Mouse (Mus musculus) forebrain, postnatal 0 days (tissue): ENCODE data around the gene Cdk5r1. TPM values are rescaled to one million over a fixed set of nuclear protein-coding genes. Genes with fewer than 3 reads are reported as not detected.

Experiments used
- ATAC-seq: fragments of 200-750 bp; cut with Nextera tagmentation; 2 replicates; pipeline ENCODE4 v1.8.0; 2017; ENCODE audit warnings: mild to moderate bottlenecking, moderate library complexity
- DNase-seq: peaks from one replicate; pipeline ENCODE4 v3.0.0-alpha.2; 2015
- H3K27ac ChIP-seq: fragments of 300-500 bp; sonication (generic); 2 replicates; pipeline ENCODE4 v1.5.1; 2014; ENCODE audit warnings: low read depth, mild to moderate bottlenecking, antibody characterized with exemption, low read length, moderate library complexity, mixed read lengths
- H3K27me3 ChIP-seq: fragments of 300-500 bp; sonication (generic); 2 replicates; pipeline ENCODE4 v1.6.1; 2014; ENCODE audit warnings: mild to moderate bottlenecking, low read length, mixed read lengths; ENCODE audit not compliant: insufficient read depth
- H3K36me3 ChIP-seq: fragments of 300-500 bp; sonication (generic); 2 replicates; pipeline ENCODE4 v1.6.1; 2014; ENCODE audit warnings: mild to moderate bottlenecking, moderate library complexity; ENCODE audit not compliant: insufficient read depth
- H3K4me1 ChIP-seq: fragments of 300-500 bp; sonication (generic); 2 replicates; pipeline ENCODE4 v1.6.1; 2014; ENCODE audit warnings: antibody characterized with exemption; ENCODE audit not compliant: insufficient read depth
- H3K4me2 ChIP-seq: fragments of 300-500 bp; sonication (generic); 2 replicates; pipeline ENCODE4 v1.6.1; 2014; ENCODE audit warnings: low read depth, mild to moderate bottlenecking, moderate library complexity
- H3K4me3 ChIP-seq: fragments of 300-500 bp; sonication (generic); 2 replicates; pipeline ENCODE4 v1.5.1; 2014; ENCODE audit warnings: low read depth, low read length, mixed read lengths
- H3K9ac ChIP-seq: fragments of 300-500 bp; sonication (generic); 2 replicates; pipeline ENCODE4 v1.6.1; 2014; ENCODE audit warnings: mild to moderate bottlenecking
- H3K9me3 ChIP-seq: fragments of 300-500 bp; sonication (generic); 2 replicates; pipeline ENCODE4 v1.6.1; 2016; ENCODE audit warnings: low read length
- CTCF ChIP-seq: sonication (generic); IDR thresholded peaks from 2 replicates; pipeline ENCODE4 v1.5.1; 2016; ENCODE audit warnings: antibody characterized with exemption, control low read depth, low read depth
- WGBS: fragments of 180-500 bp; shearing (Covaris S2); extraction: QIAGEN DNeasy Blood & Tissue Kit; methylation state at CpG from one replicate; pipeline ENCODE4 v1.1.7; 2014; 5-methylcytosine and 5-hydroxymethylcytosine counted together
- polyA plus RNA-seq: library from polyadenylated mRNA; unstranded; fragments of >200 nt; fragmentation: Nextera tagmentation; extraction: Ambion mirVana; gene quantifications from 2 replicates; pipeline ENCODE4 v1.2.1, GENCODE M21; 2015
- total RNA-seq: library from RNA; depleted of rRNA; stranded (reverse); fragments of >200 nt; gene quantifications from 2 replicates; pipeline ENCODE4 v1.2.3, GENCODE M21; 2014; rRNA removed

Cdk5r1 gene
- total and polyA plus RNA-seq, 2 experiments from 2014 or later: 117 to 416 TPM

- ATAC-seq (no peak), DNase-seq (no peak)
- no peak overlapping the region for H3K4me2 ChIP-seq
- H3K4me3 ChIP-seq: no peak overlapping the region
- H3K9ac ChIP-seq: no peak overlapping the region
- H3K36me3 ChIP-seq: no peaks in the 10 kb centered on the region
- WGBS: 73% methylated on average over 2 of the region's 2 CpGs
- no peak overlapping the region for H3K27ac ChIP-seq
- H3K27me3 ChIP-seq: no peaks in the 10 kb centered on the region
- no peak for TF ChIP-seq CTCF
- no peaks in the 10 kb centered on the region for H3K9me3 ChIP-seq
- H3K4me1 ChIP-seq: peaks cover 21% of the 10 kb centered on the region
These were observed 46.0 kb downstream of the Cdk5r1 start for GRCm38 (mm10) chr11:80522852-80523251.

- Histone ChIP-seq H3K27ac (no peak overlapping the region), H3K4me3 (no peak overlapping the region), H3K4me2 (no peak overlapping the region), H3K9me3 (no peaks in the 10 kb centered on the region), H3K36me3 (no peaks in the 10 kb centered on the region), H3K27me3 (no peaks in the 10 kb centered on the region), H3K4me1 (peaks cover 15% of the 10 kb centered on the region), H3K9ac (no peak overlapping the region)
- DNase-seq (no peak), ATAC-seq (no peak)
- no peak for TF ChIP-seq CTCF
- WGBS: 69% methylated on average over 4 of the region's 4 CpGs
These were observed 46.6 kb downstream of the Cdk5r1 start for GRCm38 (mm10) chr11:80523410-80523809.

DNA sequence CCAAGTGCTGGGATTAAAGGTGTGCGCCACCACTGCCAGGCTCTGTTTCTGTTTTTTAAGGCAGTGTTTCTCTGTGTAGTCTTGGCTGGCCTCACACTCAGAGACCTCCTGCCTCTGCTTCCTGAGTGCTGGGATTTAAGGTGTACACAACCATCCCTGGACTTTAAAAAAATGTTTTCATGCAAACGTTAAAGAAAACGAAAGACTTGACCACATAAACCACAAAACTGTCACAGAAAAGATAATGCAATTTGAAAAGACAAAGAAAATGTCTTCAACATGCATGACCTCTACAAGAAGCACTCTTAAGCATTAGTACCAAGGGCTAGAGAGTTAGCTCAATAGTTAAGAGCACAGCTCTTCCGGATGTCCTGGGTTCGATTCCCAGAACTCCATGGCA, 47.4 kb downstream of the Cdk5r1 start:
- WGBS: 86% methylated on average over 5 of the region's 5 CpGs
- TF ChIP-seq CTCF: no peak
- Histone ChIP-seq H3K4me3 (no peak overlapping the region), H3K36me3 (no peaks in the 10 kb centered on the region), H3K4me1 (peaks cover 8% of the 10 kb centered on the region), H3K27ac (no peak overlapping the region), H3K9me3 (no peaks in the 10 kb centered on the region), H3K27me3 (no peaks in the 10 kb centered on the region), H3K4me2 (no peak overlapping the region), H3K9ac (no peak overlapping the region)
- no peak for DNase-seq
- ATAC-seq: no peak

DNA sequence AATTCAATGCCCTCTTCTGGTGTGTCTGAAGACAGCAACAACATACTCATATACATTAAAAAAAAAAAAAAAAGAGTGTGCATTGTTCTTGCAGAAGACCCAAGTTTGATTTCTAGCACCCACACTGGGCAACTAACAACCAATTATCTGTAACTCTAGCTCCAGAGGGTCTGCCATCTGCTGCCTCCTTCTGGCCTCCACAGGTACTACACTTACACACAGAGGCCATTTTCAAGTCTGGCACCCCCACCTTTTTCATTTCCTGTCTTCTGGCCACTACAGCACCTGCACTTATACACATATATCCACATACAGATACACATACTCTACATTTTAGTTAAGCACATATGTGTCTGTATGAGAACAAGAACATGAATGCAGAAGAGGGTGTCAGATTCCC, 50.9 kb downstream of the Cdk5r1 start:
- no peaks in the 10 kb centered on the region for H3K9me3 ChIP-seq
- H3K27ac ChIP-seq: no peak overlapping the region
- H3K4me1 ChIP-seq: no peaks in the 10 kb centered on the region
- H3K36me3 ChIP-seq: no peaks in the 10 kb centered on the region; the same call in 1 of the 2 replicates
- H3K27me3 ChIP-seq: no peaks in the 10 kb centered on the region
- peak; percentile 35; the same call in 1 of the 2 replicates for TF ChIP-seq CTCF
- H3K9ac ChIP-seq: no peak overlapping the region
- no peak overlapping the region for H3K4me3 ChIP-seq
- no peak overlapping the region for H3K4me2 ChIP-seq
- DNase-seq (no peak), ATAC-seq (no peak)

DNA sequence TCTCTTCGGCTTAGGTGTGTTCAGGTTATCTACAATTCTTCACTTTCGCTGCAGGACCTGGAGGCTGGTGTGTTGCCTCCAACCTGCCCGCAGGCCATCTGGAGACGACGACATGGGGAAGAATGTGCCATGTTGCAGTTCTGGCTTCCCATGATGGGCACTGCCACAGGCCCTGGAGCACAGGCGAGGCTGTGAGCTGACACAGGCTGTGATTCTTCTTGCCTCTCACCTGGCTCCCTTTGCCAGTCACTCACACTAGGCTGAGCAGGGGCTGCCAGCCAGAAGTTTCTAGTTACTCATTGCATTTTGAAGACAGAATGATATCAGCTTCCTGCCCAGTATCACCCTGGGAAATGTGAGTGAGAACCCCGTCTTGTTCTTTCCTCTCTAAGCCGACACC, 52.3 kb downstream of the Cdk5r1 start:
- 79% methylated on average over 8 of the region's 8 CpGs for WGBS

More for the DNA sequence above, 52.3 kb downstream of the Cdk5r1 start:
- DNase-seq (no peak), ATAC-seq (no peak)
- Histone ChIP-seq H3K4me2 (no peak overlapping the region), H3K36me3 (no peaks in the 10 kb centered on the region; the same call in 1 of the 2 replicates), H3K27me3 (no peaks in the 10 kb centered on the region), H3K27ac (no peak overlapping the region), H3K4me1 (no peaks in the 10 kb centered on the region), H3K9me3 (no peaks in the 10 kb centered on the region), H3K4me3 (no peak overlapping the region), H3K9ac (no peak overlapping the region)
- no peak for TF ChIP-seq CTCF

Other genes starting within 250 kb of the Cdk5r1 start
- 3.8 and 6.7 TPM in 2 replicates for gene Rhbdl3, start 176.1 kb upstream of the Cdk5r1 start, total RNA-seq
- 2.5 and 2.8 TPM in 2 replicates for gene Rhbdl3, start 176.1 kb upstream of the Cdk5r1 start, polyA plus RNA-seq
- gene 5730455P16Rik, start 99.0 kb upstream of the Cdk5r1 start, total RNA-seq: 41.8 and 43.2 TPM in 2 replicates
- gene 5730455P16Rik, start 99.0 kb upstream of the Cdk5r1 start, polyA plus RNA-seq: 30.8 and 47.6 TPM in 2 replicates
- 250 and 264 TPM in 2 replicates for gene Zfp207, start 93.7 kb upstream of the Cdk5r1 start, total RNA-seq
- 163 and 171 TPM in 2 replicates for gene Zfp207, start 93.7 kb upstream of the Cdk5r1 start, polyA plus RNA-seq
- gene Psmd11, start 48.4 kb upstream of the Cdk5r1 start, total RNA-seq: 30.2 and 33.4 TPM in 2 replicates
- gene Psmd11, start 48.4 kb upstream of the Cdk5r1 start, polyA plus RNA-seq: 280 and 310 TPM in 2 replicates